Mouse (Mus musculus) MEL (cell line): ENCODE results near the gene Hibadh. TPM values are rescaled to one million over a fixed set of nuclear protein-coding genes. Genes with fewer than 3 reads are reported as not detected.
"Not testable (repeated sequence)": the region's sequence is repeated elsewhere in the genome, so short reads cannot be mapped to it uniquely, and the experiment has no call there.

ENCODE experiments used
- DNase-seq: peaks from one replicate; pipeline ENCODE4 v3.0.0; 2011; ENCODE audit warnings: low read depth, low spot score
- H3K27ac ChIP-seq: 2 replicates; pipeline ENCODE4 v1.5.1; 2012; ENCODE audit warnings: low read depth, mild to moderate bottlenecking, control low read depth, low read length, moderate library complexity; ENCODE audit not compliant: control insufficient read depth
- H3K27me3 ChIP-seq, 2 experiments: fragments of 150-350 bp in 1 of 2; sonication (generic) in 1 of 2; 2 replicates each; pipeline ENCODE4 v1.6.1; 2012; ENCODE audit warnings: low read length in 2 of 2, mild to moderate bottlenecking in 2 of 2, improper control_type of control experiment in 1 of 2, moderate library complexity in 1 of 2; ENCODE audit not compliant: insufficient read depth in 2 of 2, control insufficient read depth in 1 of 2
- H3K36me3 ChIP-seq, 2 experiments: 2 replicates each; pipeline ENCODE4 v1.6.1; 2012 to 2014; ENCODE audit warnings: low read length in 2 of 2, improper control_type of control experiment in 1 of 2, inconsistent platforms in 1 of 2, mild to moderate bottlenecking in 1 of 2; ENCODE audit not compliant: insufficient read depth in 2 of 2, control insufficient read depth in 1 of 2
- H3K4me1 ChIP-seq, 2 experiments: fragments of 150-350 bp in 1 of 2; sonication (generic) in 1 of 2; 2 replicates each; pipeline ENCODE4 v1.6.1; 2012; ENCODE audit warnings: low read length in 2 of 2, improper control_type of control experiment in 1 of 2, mild to moderate bottlenecking in 1 of 2; ENCODE audit not compliant: insufficient read depth in 2 of 2, control insufficient read depth in 1 of 2
- H3K4me3 ChIP-seq, 2 experiments: fragments of 150-350 bp in 1 of 2; sonication (generic) in 1 of 2; 2 replicates each; pipeline ENCODE4 v1.5.1; 2012; ENCODE audit warnings: low read depth in 2 of 2, low read length in 2 of 2, mild to moderate bottlenecking in 2 of 2, moderate library complexity in 2 of 2, control low read depth in 1 of 2, improper control_type of control experiment in 1 of 2; ENCODE audit not compliant: control insufficient read depth in 1 of 2, insufficient read depth in 1 of 2
- H3K79me2 ChIP-seq: 2 replicates; pipeline ENCODE4 v1.6.1; 2012; ENCODE audit warnings: mild to moderate bottlenecking, low read length, moderate library complexity; ENCODE audit not compliant: control insufficient read depth, poor library complexity, insufficient read depth
- H3K9ac ChIP-seq: 2 replicates; pipeline ENCODE4 v1.6.1; 2012; ENCODE audit warnings: low read depth, mild to moderate bottlenecking, control low read depth, low read length, moderate library complexity; ENCODE audit not compliant: control insufficient read depth, poor library complexity, severe bottlenecking
- H3K9me3 ChIP-seq: fragments of 150-350 bp; sonication (generic); replicated peaks from 2 replicates; pipeline ENCODE4 v1.6.1; 2012; ENCODE audit warnings: mild to moderate bottlenecking, low read length, improper control_type of control experiment, moderate library complexity; ENCODE audit not compliant: insufficient read depth
- BHLHE40 ChIP-seq: IDR thresholded peaks from 2 replicates; pipeline ENCODE4 v1.6.1; 2012; ENCODE audit warnings: low read depth, mild to moderate bottlenecking, inconsistent platforms, low read length, improper control_type of control experiment, borderline replicate concordance
- CHD2 ChIP-seq: IDR thresholded peaks from 2 replicates; pipeline ENCODE4 v1.6.1; 2011; ENCODE audit warnings: low read length, improper control_type of control experiment
- CTCF ChIP-seq, 3 experiments: IDR thresholded peaks in 2 of 3; conservative IDR thresholded peaks in 1 of 3; 2 replicates each; pipeline ENCODE4 v1.5.1; 2011 to 2012; ENCODE audit warnings: low read length in 3 of 3, low read depth in 2 of 3, mild to moderate bottlenecking in 2 of 3, improper control_type of control experiment in 1 of 3, inconsistent platforms in 1 of 3, mixed read lengths in 1 of 3, moderate library complexity in 1 of 3; ENCODE audit not compliant: control insufficient read depth in 1 of 3, insufficient read depth in 1 of 3, poor library complexity in 1 of 3, severe bottlenecking in 1 of 3
- ELF1 ChIP-seq: IDR thresholded peaks from 2 replicates; pipeline ENCODE4 v1.6.1; 2014; ENCODE audit warnings: low read depth, mild to moderate bottlenecking, inconsistent platforms, low read length, improper control_type of control experiment, moderate library complexity
- EP300 ChIP-seq, 2 experiments: IDR thresholded peaks; 2 replicates each; pipeline ENCODE4 v1.6.1; 2011; ENCODE audit warnings: improper control_type of control experiment in 2 of 2, low read length in 2 of 2, low read depth in 1 of 2, mild to moderate bottlenecking in 1 of 2
- ETS1 ChIP-seq: IDR thresholded peaks from 2 replicates; pipeline ENCODE4 v1.6.1; 2012; ENCODE audit warnings: low read depth, mild to moderate bottlenecking, inconsistent platforms, low read length, improper control_type of control experiment, moderate library complexity
- GATA1 ChIP-seq: IDR thresholded peaks from 2 replicates; pipeline ENCODE4 v1.6.1; 2011; ENCODE audit warnings: low read depth, low read length, improper control_type of control experiment
- JUND ChIP-seq: IDR thresholded peaks from 2 replicates; pipeline ENCODE4 v1.6.1; 2011; ENCODE audit warnings: low read depth, mild to moderate bottlenecking, improper control_type of control experiment, low read length
- KAT2A ChIP-seq: conservative IDR thresholded peaks from 2 replicates; pipeline ENCODE4 v1.6.1; 2012; ENCODE audit warnings: low read depth, low read length, improper control_type of control experiment, inconsistent platforms
- MAX ChIP-seq: IDR thresholded peaks from 2 replicates; pipeline ENCODE4 v1.6.1; 2011; ENCODE audit warnings: low read length, improper control_type of control experiment
- MEF2A ChIP-seq: IDR thresholded peaks from 2 replicates; pipeline ENCODE4 v1.6.1; 2014; ENCODE audit warnings: low read depth, mild to moderate bottlenecking, inconsistent platforms, low read length, improper control_type of control experiment; ENCODE audit not compliant: poor library complexity, insufficient replicate concordance, severe bottlenecking; ENCODE audit errors: extremely low read depth
- MYB ChIP-seq: IDR thresholded peaks from 2 replicates; pipeline ENCODE4 v1.6.1; 2011; ENCODE audit warnings: mild to moderate bottlenecking, low read depth, low read length, improper control_type of control experiment
- NELFE ChIP-seq: IDR thresholded peaks from 2 replicates; pipeline ENCODE4 v1.6.1; 2011; ENCODE audit warnings: low read depth, low read length, improper control_type of control experiment
- POLR2A ChIP-seq, 2 experiments: IDR thresholded peaks; 2 replicates each; pipeline ENCODE4 v1.6.1; 2011 to 2012; ENCODE audit warnings: low read length in 2 of 2, mild to moderate bottlenecking in 2 of 2, control low read depth in 1 of 2, improper control_type of control experiment in 1 of 2, low read depth in 1 of 2, moderate library complexity in 1 of 2; ENCODE audit not compliant: control insufficient read depth in 1 of 2, insufficient read depth in 1 of 2, poor library complexity in 1 of 2
- POLR2AphosphoS5 ChIP-seq: IDR thresholded peaks from 2 replicates; pipeline ENCODE4 v1.6.1; 2012; ENCODE audit warnings: low read depth, borderline replicate concordance, mild to moderate bottlenecking, inconsistent platforms, low read length, moderate library complexity, mixed read lengths
- RAD21 ChIP-seq: IDR thresholded peaks from 2 replicates; pipeline ENCODE4 v1.6.1; 2011; ENCODE audit warnings: mild to moderate bottlenecking, low read depth, low read length, improper control_type of control experiment
- RCOR1 ChIP-seq: IDR thresholded peaks from 2 replicates; pipeline ENCODE4 v1.6.1; 2012; ENCODE audit warnings: low read depth, mild to moderate bottlenecking, inconsistent platforms, low read length, improper control_type of control experiment
- SMC3 ChIP-seq: IDR thresholded peaks from 2 replicates; pipeline ENCODE4 v1.6.1; 2011; ENCODE audit warnings: low read depth, low read length, improper control_type of control experiment
- TBP ChIP-seq: IDR thresholded peaks from 2 replicates; pipeline ENCODE4 v1.8.0; 2011; ENCODE audit warnings: low read depth, low read length, improper control_type of control experiment
- TCF12 ChIP-seq: IDR thresholded peaks from 2 replicates; pipeline ENCODE4 v1.6.1; 2014; ENCODE audit warnings: low read depth, mild to moderate bottlenecking, inconsistent platforms, low read length, improper control_type of control experiment, moderate library complexity
- USF1 ChIP-seq: IDR thresholded peaks from 2 replicates; pipeline ENCODE4 v1.6.1; 2014; ENCODE audit warnings: low read depth, mild to moderate bottlenecking, inconsistent platforms, low read length, improper control_type of control experiment, moderate library complexity
- ZKSCAN1 ChIP-seq: IDR thresholded peaks from 2 replicates; pipeline ENCODE4 v1.6.1; 2012; ENCODE audit warnings: low read depth, mild to moderate bottlenecking, inconsistent platforms, low read length, improper control_type of control experiment, moderate library complexity
- ZNF384 ChIP-seq: IDR thresholded peaks from 2 replicates; pipeline ENCODE4 v1.6.1; 2012; ENCODE audit warnings: low read depth, mild to moderate bottlenecking, inconsistent platforms, low read length, improper control_type of control experiment
- polyA plus RNA-seq, 2 experiments: library from polyadenylated mRNA; stranded (reverse) in 1 of 2; unstranded in 1 of 2; fragments of >175 nt in 1 of 2; fragments of >200 nt in 1 of 2; gene quantifications; 2 replicates each; pipeline versions ENCODE4 v1.2.1 to v1.2.4; 2012; ENCODE audit warnings: low replicate concordance in 2 of 2, low read depth in 1 of 2; ENCODE audit not compliant: insufficient read length in 2 of 2, insufficient read depth in 1 of 2, missing spikeins in 1 of 2
- total RNA-seq: library from RNA; depleted of rRNA; stranded (reverse); fragments of 300-350 nt; gene quantifications from 2 replicates; pipeline ENCODE4 v1.2.3, GENCODE M21; 2012

Gene Hibadh
- total and polyA plus RNA-seq, 3 experiments, result 31.2 to 39.3 TPM; not detected in 1

DNA sequence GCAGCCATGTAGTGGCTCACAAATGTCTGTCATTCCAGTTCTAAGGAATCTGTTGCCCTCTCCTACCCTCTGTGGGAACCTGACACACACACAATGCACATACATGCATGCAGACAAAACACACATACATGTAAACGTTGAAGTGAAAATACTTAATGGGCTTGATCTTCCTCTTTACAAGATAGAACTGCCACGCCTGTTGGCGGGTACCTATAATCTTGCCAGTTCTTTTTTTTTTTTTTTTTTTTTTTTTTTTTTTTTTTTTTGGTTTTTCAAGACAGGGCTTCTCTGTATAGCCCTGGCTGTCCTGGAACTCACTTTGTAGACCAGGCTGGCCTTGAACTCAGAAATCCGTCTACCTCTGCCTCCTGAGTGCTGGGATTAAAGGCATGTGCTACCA lies 37.3 kb upstream of the Hibadh start:
- not testable (repeated sequence) for H3K9me3 ChIP-seq, H3K27me3 ChIP-seq, H3K4me1 ChIP-seq, H3K9ac ChIP-seq, H3K27ac ChIP-seq, H3K4me3 ChIP-seq, H3K79me2 ChIP-seq, H3K36me3 ChIP-seq
- peak; percentile 89 for TF ChIP-seq ZNF384
- peak; percentile 10 for DNase-seq

DNA sequence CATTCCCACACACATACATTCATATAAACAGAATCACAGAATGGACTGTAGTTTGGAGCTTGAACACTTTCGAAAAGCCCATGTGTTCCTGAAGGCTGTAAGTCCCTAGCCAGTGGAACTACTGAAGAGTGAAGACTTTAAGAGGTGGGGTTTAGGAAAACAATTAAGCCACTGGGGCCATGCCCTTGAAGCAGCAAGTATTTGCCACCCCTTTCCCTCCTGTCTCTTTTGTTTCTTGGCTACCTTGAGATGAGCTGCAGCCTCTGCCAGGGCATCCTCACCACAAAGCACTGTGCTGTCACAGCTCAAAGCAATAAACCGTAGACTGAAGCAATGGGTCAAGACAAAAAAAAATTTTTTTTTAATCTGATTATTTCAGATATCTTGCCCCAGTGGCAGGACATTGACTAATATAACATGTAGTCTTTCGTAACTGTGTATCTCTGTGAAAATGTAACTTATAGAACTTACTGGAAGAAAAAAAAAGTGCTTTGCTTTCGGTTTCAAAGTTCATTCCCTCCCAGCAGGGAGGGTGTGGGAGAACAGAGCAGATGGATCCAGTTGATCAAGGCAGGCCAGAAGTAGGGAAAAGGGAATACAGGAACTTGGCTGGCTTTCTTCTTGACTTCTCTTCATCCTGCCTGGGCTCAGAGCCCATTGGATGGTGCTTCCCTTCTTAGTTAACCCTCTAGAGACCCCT lies 35.2 kb upstream of the Hibadh start:
- Histone ChIP-seq H3K9me3 (no peaks in the 10 kb centered on the region), H3K4me3 (peak overlapping the region in 1 of 2 experiments; percentile 7; a peak in 1 of 4 replicates), H3K9ac (no peak overlapping the region)

DNA sequence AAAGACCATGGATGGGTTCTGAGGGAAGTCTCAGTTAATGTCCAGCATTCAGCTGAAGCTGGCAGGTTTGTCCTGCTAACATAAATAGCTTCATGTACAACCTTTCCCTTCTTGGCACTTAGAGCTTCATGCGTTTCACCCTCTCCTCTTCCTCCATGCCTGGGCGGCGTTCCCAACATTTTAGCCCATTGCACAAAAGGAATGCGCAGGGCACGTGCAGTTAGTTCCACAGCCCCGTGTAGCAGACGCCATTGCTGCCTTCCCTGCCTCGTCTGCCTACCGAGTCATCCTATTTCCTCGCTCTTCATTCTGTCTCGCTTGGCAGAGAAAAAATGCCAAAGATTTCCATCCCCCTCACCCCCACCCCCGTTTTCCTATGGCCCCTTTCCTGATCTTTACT lies 34.4 kb upstream of the Hibadh start:
- H3K9ac ChIP-seq, result no peak overlapping the region
- no peak for DNase-seq
- peaks cover 0 to 2% of the 10 kb centered on the region in 2 experiments; a peak in 1 of 4 replicates for H3K36me3 ChIP-seq
- no peaks in the 10 kb centered on the region for H3K9me3 ChIP-seq
- H3K27ac ChIP-seq, result no peak overlapping the region
- TF ChIP-seq ZKSCAN1, result no peak
- no peak for TF ChIP-seq ELF1
- TF ChIP-seq SMC3, result no peak
- no peak for TF ChIP-seq JUND
- TF ChIP-seq USF1, result no peak
- TF ChIP-seq BHLHE40, result no peak
- TF ChIP-seq NELFE, result no peak
- no peak for TF ChIP-seq RAD21
- TF ChIP-seq GATA1, result no peak
- no peak for TF ChIP-seq CTCF (IDR thresholded peaks at IDR 0.05 in 2 of 3, conservative IDR thresholded peaks at IDR 0.05 in 1 of 3; ENCODE audit: control insufficient read depth in 1 of 3, insufficient read depth in 1 of 3, low read depth in 2 of 3, low read length in 3 of 3, poor library complexity in 1 of 3, severe bottlenecking in 1 of 3)
- TF ChIP-seq ETS1, result no peak
- TF ChIP-seq RCOR1, result no peak
- TF ChIP-seq MAX, result no peak
- no peak for TF ChIP-seq POLR2A (IDR thresholded peaks at IDR 0.05; ENCODE audit: control insufficient read depth in 1 of 2, insufficient read depth in 1 of 2, low read depth in 1 of 2, low read length in 2 of 2, poor library complexity in 1 of 2)
- TF ChIP-seq EP300 (IDR thresholded peaks at IDR 0.05; ENCODE audit: low read depth in 1 of 2, low read length in 2 of 2), result no peak
- TF ChIP-seq CHD2, result no peak
- no peak for TF ChIP-seq ZNF384
- no peak for TF ChIP-seq KAT2A
- no peak for TF ChIP-seq MEF2A
- H3K4me3 ChIP-seq, result no peak overlapping the region
- peaks cover 0 to 5% of the 10 kb centered on the region in 2 experiments; a peak in 2 of 4 replicates for H3K4me1 ChIP-seq
- H3K79me2 ChIP-seq, result no peaks in the 10 kb centered on the region
- H3K27me3 ChIP-seq, result peaks cover 0 to 6% of the 10 kb centered on the region in 2 experiments; a peak in 2 of 4 replicates

More for the DNA sequence above, 35.2 kb upstream of the Hibadh start:
- H3K27me3 ChIP-seq, result peaks cover 0 to 7% of the 10 kb centered on the region in 2 experiments; a peak in 2 of 4 replicates
- peaks cover 0 to 2% of the 10 kb centered on the region in 2 experiments; a peak in 1 of 4 replicates for H3K36me3 ChIP-seq
- DNase-seq, result no peak
- H3K27ac ChIP-seq, result no peak overlapping the region
- TF ChIP-seq ZKSCAN1 (no peak), RCOR1 (no peak), MYB (no peak), CHD2 (no peak), BHLHE40 (no peak), EP300 (IDR thresholded peaks at IDR 0.05; ENCODE audit: low read depth in 1 of 2, low read length in 2 of 2) (no peak), TBP (no peak), POLR2AphosphoS5 (no peak), TCF12 (no peak)
- TF ChIP-seq, all 39 proteins: peak for 0
- H3K79me2 ChIP-seq, result no peaks in the 10 kb centered on the region
- H3K4me1 ChIP-seq, result peaks cover 0 to 5% of the 10 kb centered on the region in 2 experiments; a peak in 2 of 4 replicates
